Mouse (Mus musculus): ENCODE data around the gene Crebl2. TPM values are rescaled to one million over a fixed set of nuclear protein-coding genes. Genes with fewer than 3 reads are reported as not detected.
A peak's percentile ranks its signal among the peaks of the same experiment; 100 is the strongest.

The Crebl2 gene
- total RNA-seq, 4 experiments from 2014 or later, result 47.1 to 63.4 (median 58.0) TPM

DNA sequence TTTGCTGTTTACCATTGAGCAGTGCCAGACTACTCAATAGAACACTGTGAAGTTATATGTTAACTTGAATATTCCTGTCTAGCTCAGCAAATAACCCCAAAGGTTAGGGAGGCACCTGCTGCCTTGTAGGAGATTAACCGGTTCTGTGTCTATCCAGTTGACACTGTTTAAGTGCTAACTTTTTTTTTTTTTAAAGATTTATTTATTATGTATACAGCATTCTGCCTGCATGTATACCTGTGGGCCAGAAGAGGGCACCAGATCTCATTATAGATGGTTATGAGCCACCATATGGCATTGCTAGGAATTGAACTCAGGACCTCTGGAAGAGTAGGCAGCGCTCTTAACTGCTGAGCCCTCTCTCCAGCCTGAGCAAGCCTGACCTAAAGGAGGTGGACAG is 43.1 kb downstream of the Crebl2 start:
- no peak for DNase-seq

DNA sequence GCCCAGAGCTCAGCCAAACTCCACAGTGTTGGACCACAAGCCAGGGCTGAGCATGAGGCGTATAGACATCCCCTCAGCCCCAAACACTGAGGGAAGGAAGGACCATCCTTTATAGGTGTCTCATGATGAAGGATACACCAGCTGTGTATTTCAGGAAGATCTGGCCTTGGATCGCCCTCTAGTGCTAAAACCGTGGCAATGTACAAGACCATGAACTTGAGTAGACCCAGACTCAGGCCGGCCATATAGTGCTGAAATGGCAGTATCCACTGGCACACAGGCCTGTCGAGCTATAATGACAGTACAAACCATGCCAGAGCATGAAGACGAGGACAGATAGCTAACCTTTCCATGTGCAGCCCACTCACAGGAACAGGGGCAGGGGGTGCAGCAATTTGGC is 46.8 kb downstream of the Crebl2 start:
- DNase-seq, result no peak

DNA sequence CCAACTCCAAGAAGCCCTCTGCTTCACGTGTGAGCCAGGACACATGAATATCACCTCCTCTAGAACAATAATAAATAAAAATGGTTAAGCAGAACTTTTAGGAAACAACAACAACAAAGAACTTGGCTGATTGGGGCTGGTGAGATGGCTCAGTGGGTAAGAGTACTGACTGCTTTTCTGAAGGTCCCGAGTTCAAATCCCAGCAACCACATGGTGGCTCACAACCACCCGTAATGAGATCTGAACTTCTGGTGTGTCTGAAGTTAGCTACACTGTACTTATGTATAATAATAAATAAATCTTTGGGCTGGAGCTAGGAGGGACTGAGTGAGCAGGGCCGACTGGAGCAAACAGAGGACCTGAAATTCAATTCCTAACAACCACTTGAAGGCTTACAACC is 47.3 kb downstream of the Crebl2 start:
- DNase-seq, result no peak

DNA sequence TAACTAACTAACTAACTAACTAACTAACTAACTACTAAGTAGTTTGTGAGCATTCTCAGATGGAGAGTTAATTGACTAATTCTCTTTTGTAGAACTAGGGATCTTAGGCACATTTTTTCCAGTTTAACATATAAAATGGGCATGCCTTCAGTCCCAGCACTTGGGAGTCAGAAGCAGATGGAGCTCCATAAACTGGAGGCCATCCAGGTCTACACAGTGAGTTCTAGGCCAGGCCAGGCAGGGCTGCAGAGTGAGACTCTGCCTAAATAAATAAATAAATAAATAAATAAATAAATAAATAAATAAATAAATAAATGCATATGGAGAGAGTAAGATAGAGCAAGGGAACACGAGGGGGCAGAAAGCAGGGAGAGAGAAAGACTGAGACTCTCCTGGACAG is 47.9 kb downstream of the Crebl2 start:
- DNase-seq, result no peak

DNA sequence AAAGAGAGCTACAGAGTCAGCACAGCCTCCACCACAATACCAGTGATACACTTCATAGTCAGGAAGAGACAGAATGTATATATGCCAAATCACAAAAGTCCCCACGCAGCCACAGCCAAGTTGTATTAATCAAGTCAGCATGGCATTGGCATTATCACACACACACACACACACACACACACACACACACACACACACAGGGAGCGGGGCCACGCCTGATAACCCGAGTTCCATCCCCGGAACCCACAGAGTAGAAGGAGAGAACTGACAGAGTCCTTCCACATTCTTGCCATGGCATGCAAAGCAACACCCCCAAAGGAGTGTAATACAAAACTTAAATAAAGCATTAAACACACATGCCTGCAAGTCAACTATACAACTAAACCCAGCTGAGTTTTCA is 49.6 kb downstream of the Crebl2 start:
- no peak for DNase-seq

DNA sequence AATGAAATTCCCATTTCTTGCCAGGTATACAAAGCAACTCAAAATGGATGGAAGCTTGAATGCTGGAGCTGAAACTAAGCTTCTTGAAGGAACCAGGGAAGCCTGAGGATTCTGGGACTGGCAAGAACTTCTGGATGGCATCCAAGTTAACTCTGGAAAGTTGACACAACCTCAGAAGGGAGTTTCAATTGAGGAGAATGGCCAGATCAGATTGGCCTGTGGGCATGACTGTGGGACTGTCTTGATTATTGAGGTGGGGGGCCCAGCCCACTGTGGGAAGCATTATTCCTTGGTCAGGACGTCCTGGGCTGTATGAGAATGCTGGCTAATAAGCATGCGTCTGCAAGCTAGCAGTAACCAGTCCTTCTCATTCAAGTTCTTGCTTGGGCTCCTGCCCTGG is 50.1 kb downstream of the Crebl2 start:
- DNase-seq, result no peak

DNA sequence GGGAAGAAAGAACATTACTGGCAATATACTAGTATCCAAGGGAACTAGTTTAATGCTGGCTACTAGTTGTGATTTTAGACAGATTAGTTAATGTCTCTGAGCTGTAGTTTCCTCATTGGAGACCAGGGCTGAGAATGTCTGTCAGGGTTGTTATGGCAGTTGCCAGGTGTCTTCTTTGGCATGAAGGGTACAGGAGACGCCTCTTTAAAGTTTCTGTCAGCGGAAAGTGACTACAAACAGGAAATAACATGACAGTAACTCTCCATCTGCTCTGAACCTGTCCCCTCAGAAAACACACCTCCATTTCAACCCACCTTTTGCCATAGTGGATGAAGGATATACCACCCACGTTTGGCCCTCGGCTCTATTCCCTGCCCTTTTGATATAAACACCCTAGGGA is 53.7 kb downstream of the Crebl2 start:
- no peak for DNase-seq

DNA sequence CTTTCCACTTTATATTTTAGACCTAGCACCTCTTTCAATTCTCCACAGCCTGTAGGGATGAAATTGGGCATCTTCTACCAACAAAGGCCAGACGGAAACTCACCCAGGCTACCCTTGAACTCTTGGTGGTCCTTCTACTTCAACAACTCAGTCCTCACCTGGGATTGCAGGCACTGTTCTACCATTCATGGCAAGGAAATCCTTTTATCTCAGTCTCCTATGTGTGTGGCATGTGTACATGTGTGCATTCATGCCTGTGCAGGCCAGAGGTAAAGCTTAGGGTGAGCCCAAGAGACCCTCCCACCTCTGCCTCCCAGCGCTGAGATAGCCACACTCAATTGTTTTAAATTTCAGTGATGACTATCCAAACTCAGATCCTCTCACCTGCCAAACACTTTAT is 55.6 kb downstream of the Crebl2 start:
- no peak for DNase-seq

DNA sequence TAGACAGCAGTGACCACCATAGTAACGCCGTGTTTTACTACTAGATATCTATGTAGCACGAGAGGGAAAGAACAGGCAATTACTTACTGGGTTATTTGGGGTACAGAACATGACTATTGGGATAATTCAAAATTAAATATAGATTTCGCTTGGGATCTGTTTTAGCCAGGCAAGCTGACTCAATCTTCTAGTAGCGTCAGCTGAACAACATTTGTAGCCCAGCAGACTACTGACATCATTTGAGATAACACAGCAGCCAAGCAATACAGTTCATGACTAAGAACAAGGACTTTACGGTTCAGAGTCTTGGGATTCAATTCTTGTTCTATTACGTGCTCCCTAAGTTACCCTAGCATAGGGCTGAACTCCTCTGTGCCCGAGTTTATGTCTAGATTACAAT is 56.5 kb downstream of the Crebl2 start:
- no peak for DNase-seq

DNA sequence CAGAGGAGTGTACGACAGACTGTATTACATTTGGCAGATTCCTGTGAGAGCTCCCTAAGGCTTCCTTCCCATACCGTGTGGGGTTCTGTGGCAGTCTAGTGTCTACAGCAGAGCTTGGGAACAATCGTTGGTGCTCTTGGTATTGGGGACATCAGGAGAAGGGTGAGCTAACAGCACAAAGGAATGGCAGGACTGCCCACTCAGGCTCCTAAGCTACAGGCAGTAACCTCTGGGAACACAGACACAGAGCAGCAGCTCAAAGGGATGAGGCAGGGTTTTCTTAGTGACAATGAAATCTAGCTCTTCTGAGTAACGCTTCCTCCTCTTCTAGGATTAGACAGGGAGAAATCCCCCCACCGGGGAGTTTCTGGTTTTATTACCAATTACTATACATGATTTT is 57.1 kb downstream of the Crebl2 start:
- DNase-seq, result no peak

DNA sequence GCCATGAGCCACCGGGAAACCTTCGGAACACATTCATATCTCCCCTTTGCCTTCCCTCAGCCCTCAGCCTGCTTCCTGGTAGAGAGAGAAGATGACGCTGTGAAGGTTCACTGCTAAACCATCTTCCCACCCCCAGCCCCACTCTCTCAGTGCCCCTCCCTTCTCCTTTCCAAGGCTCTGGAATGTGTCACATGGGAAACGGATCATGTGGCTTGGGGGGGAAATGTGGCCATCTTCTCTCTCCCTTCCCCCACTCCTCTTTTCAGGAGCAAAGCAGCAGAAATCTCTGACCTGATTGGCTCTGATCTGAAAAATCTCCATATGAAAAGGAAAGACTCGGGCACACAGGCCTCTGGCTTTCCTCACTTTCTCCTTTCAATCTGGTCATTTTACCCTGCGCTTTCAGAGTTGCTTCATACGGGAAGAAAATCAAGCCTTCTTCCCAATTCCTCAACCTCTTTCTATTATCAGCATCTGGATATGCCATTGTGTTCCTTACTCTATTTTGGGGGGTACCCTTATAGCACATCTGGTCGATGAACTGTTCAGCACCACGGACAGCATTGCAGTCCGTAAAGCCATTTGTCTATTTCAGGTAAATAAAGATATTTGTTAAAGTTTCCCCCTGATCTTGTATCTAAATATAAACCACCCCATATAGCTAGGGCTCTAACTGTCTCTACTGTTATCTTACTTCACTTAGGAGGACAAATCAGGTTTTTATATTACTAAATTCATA is 57.9 kb downstream of the Crebl2 start:
- peak; percentile 8 for DNase-seq

DNA sequence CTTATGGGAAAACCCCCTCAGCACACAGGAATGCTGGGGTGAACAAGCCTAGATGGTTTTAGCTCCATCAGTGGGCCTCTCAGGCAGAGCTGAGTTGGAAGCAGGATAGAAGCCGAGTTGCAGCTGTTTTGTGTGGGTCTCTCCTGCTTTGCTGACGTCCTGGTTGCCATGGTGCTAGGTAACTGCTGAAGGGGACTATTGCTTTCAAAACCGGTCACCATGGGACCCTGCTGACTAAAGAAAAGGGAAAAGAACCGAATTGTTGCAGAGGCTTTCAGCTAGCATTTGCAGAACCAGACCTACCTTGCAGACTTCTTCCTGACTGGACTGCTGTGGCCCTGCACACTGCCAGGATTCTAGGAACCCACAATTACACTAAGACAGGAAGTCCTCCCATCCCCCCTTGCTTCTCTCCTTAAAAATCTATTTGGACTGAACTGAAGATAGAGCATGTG is 58.6 kb downstream of the Crebl2 start:
- DNase-seq, result no peak

DNA sequence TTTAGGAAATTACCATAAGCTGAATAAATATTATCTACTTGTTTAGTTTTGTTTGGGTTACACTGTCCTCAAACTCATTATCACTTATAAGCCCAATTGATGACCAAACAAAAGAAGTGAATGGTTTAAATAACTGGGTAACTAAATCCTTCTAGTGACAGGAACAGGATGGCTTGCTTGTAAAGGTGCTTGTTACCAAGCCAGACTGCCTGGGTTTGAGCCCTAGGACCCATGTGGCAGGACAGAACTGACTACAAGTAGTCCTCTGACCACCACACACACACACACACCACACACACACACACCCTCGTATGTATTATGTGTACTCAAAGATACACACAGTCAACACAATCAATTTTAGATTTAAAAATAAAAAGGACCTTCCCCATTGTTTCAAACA is 59.8 kb downstream of the Crebl2 start:
- DNase-seq, result no peak

DNA sequence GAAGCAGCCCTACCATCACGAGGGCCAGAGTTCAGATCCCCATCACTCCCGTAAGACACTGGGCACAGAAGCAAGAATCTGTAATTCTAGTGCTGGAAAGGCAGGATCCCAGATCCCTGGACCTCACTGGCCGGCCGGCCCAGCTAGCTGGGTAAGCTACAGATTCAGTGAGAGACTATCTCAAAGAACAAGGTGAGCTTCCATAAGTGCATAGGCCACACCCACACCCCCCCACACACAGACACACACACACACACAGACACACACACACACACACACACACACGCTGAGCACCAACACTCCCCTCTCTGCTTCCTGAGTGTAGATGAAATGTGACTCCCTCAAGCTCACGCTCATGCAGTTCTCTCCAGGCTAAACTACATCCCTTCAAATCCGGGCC is 60.5 kb downstream of the Crebl2 start:
- no peak for DNase-seq

DNA sequence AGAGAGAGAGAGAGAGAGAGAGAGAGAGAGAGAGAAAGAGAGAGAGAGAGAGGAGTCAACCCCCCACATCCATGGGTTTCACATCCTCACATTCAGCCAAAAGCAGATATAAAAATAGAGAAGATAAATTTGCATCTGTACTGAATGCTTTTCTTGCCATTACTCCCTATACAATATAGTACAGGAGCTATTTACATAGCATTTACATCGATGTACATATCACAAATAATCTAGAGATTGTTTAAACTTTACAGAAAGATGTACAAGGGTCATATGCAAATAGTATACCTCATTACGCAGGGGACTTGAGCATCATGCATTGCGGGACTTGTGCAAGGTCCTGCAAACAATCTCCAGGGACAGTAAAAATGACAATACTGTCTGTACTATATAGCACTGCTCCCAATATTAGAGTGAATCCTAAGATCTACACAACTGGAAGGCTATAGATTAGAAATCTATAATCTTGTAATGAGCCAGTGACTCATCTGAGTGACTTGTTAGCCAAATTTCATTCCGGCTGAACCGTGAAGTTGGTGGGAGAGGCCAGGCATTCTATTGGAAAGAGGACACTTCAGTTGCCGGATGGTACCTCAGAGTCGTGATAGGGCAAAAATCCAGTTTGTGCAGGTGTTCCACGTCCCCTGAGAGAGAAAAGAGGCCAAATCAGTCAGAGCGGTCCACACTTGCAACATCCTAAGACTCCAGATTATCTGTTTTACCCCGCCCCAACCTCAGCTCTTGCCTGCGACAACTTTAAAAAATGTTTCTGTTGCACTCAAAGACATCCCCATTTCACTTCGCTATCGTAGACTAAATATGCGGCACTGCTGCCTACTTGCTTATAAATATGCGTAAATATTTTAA is 66.8 kb downstream of the Crebl2 start:
- DNase-seq, result no peak

DNA sequence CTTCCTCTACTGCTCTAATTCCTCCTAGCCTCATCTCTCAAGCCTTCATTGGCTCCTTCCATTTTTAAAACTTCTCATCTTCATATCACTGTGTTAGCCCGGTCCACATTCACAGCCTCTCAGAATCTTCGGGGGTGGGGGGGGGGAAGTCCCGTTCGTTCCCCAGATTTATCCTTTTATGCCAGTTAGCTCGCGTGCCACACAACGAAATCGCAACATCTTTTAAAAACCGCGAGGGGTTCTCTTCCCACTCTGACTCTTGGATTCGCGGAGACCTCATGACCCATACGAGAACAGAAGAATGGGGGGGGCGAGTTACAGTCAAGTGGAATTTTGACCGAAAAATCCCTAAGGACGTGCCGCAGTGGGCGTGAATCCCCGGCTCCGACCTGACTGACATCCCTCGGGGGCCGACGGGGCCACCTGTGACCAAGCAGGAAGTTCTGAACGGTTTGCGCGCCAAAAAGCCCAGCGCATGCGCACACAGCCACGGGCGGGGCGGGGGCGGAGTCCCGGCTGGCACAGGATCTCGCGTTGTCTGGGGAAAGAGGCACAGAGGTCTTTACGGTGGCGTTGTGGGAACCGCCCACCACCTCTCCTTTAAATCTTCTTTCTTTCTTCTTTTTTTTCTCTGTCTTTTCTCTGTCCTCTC is 67.6 kb downstream of the Crebl2 start:
- DNase-seq, result peak; percentile 93

DNA sequence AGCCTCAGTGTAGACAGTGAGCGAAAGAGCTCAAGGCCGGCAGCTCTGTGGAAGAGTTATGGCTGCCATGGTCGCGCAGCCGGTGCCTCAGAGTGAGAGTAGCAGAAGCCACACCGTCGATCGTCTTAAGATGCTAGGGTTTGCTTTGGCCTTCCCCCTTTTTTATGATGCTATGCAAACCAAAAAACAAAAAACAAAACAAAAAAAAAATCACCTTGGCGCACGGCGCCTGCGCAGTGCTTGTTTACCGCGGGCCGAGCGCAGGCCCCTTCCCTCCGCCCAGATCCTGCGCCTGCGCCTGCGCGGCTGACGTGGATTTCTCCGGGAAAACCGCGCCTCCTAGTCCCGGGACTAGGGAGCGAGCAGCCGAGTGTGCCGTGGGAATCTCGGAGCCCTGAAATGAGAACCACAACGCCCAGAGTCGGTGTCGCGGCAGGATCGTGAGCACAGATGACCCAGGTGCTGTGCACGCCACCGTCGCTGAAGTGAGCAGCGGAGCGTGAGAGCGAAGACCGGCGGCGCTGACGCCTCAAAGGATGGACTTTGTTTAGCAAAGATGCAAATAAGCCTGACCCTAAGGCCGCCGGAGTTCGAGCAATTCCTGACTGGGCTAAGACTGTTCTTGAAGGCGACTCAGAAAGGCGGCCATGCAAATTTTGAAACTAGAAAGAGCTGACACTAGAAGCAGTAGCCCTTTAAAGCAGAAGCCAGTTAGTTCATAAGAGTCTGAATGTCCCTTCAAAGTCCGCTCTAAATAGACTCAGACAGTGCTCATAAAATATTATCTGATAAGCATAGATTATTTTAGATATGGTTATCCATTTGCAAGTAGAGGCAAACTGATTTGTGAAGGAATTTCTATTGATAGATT is 68.4 kb downstream of the Crebl2 start, which contains the start of gene Gpr19:
Gpr19 (minus strand) TSS at position 484 of the 871 bp plus-strand sequence.
- DNase-seq, result peak; percentile 86

DNA sequence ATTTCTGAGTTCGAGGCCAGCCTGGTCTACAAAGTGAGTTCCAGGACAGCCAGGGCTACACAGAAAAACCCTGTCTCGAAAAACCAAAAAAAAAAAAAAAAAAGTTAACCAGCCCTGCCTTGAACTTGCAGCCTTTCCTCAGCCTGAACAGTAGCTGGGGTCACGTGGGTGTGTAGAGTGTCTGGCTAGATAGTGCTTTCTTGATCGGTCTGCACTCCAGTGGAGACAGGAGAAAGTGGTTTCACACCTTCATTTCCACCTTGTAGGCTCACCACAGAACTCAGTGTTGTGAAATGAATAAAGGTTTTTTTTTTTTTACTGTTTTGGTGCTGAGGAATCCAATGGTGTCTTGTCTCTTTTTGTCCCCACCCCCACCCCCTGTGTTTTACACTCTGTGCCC is 73.4 kb downstream of the Crebl2 start:
- DNase-seq, result no peak

DNA sequence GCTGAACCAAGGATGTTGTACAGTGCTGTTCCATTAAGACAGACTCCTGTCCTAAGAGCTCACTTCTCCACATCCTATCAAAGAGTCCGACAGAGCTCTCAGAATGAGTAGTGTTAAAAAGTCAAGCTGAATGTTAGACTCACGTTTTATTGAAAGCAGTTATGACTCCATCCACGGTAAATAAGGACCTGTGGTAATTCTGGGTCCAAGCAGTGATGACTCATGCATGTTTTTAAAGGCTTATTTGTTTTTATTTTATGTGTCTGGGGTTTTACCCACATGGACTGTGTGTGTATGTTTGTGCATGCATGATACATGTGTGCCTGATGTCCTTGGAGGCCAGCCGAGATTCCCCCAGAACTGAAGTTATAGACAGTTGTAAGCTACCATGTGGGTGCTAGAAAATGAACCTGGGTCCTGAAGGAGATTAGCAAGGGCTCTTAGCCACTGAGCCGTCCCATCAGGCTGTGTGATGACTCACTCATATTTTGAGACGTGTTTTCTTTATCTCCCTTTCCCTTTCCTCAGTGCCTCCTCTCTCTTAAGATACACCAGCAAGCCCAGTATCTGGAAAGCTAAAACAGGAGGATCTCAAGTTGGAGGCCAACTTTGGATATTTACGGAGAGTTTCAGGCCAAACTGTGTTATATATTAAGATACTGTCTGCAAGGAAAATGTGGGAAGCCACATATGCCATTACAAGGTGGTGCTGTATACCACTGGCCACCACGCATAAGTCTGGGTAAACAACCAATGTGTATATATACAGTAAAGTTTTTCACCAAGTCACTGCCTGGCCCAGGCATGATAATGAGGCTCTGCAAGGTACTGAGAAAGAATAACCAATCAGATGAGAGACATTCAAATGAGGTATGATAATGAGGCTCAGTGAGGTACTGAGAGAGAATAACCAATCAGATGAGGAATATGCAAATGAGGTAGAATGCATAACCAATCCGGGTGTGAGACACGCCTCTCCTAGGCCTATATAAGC is 74.2 kb downstream of the Crebl2 start:
- no peak for DNase-seq

DNA sequence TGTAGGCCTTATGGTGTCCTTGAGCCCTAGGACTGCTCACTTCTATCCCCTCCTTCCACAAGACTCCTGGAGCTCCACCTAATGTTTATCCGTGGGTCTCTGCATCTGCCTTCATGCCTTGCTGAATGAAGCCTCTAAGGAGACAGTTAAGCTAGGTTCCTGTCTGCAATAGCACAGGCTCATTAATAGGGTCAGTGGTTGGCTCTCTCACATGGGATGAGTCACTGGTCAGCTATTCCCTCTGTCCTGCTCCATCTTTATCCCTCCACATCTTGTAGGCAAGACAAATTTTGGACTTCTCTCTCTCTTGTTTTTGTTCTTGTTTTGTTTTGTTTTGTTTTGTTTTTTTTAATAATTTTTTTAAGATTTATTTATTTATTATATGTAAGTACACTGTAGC is 75.9 kb downstream of the Crebl2 start:
- no peak for DNase-seq
